Mouse (Mus musculus) large intestine, adult 2 months (tissue): ENCODE results near the gene Adcy7. TPM values are rescaled to one million over a fixed set of nuclear protein-coding genes. Genes with fewer than 3 reads are reported as not detected.

Source experiments
- DNase-seq: peaks from one replicate; pipeline ENCODE4 v3.0.0-alpha.2; 2012; ENCODE audit warnings: low read depth, low spot score
- WGBS: fragments of 180-500 bp; shearing (Covaris S2); methylation state at CpG from one replicate; pipeline ENCODE4 v1.1.7; 2018; 5-methylcytosine and 5-hydroxymethylcytosine counted together
- polyA plus RNA-seq: library from polyadenylated mRNA; depleted of rRNA; stranded (reverse); fragments of >200 nt; gene quantifications from 2 replicates; pipeline ENCODE4 v1.2.3, GENCODE M21; 2012; rRNA removed

Adcy7 gene
- polyA plus RNA-seq = 6.7 and 13.4 TPM in 2 replicates

DNA sequence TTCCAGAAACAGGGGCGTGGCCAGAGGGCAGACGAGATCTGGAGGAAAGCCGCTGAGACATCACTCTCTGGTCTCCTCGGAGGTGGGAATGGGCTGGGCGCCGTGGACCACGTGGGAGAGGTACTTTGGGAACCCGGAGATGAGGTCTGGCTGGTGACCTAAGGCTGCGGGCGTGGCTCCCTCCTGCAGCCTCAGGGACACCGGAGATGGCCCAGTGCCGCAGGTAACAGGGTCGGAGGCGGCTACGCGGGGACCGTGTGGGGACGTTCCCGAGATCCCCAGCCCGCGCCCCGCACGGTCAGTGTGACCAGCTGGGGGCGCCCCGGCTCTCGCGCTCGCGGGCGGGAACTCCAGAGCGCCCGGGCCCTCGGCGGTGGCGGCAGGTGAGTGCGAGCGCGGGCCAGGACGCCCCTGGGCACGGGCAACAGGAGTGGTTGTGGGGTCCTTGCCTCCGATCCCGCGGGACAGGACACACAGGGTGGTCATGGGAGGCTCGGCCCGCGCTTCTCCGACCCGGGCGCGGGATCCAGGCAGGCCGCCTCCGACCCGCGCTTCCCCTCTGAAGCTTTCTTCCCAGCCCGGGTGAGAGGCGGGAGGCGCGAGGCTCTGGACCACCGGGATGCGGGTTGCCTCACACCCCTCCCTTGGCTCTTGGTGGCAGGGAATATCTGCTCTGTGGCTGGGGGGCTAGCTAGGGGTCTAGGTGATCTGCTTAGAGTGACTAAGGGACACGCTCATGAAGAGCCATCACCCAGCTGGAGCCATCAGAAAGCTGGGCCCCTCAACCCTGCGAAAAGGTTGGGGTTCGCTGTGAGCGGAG is at the start of gene Adcy7:
TSS of gene Adcy7 (plus strand) at position 173 of the 820 bp plus-strand sequence.
- DNase-seq = no peak
- WGBS = 5% methylated on average over 64 of the region's 64 CpGs

GRCm38 (mm10) chr8:88225358-88225757 is 46.8 kb upstream of the Adcy7 start:
- 89% methylated on average over 5 of the region's 5 CpGs for WGBS
- no peak for DNase-seq

GRCm38 (mm10) chr8:88227851-88228250 is 44.4 kb upstream of the Adcy7 start:
- WGBS = 51% methylated on average over 6 of the region's 6 CpGs

GRCm38 (mm10) chr8:88228286-88228685 is 43.9 kb upstream of the Adcy7 start:
- 24% methylated on average over 1 of the region's 1 CpGs for WGBS
- no peak for DNase-seq

More at GRCm38 (mm10) chr8:88227851-88228250, 44.4 kb upstream of the Adcy7 start:
- no peak for DNase-seq

GRCm38 (mm10) chr8:88228800-88229199 is 43.4 kb upstream of the Adcy7 start:
- DNase-seq = no peak
- WGBS = 0% methylated on average over 1 of the region's 1 CpGs

DNA sequence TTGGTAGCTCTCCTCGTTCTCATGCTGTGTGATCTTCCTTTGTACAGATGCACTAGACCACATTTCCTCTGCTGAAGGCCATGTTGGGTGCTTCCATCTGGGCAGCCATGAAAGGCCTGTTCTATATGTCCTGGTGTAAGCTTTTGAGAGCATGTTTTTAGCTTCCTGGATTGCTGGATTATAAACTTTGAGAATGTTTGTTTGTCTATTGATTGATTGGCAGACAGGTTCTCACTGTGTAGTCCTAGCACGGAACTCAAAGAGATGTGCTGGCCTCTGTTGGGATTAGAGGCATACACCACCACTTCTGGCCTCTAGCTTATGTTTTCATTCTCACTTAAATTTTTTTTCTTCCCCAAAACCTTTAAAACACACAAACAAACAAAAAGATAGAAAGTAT is 35.5 kb upstream of the Adcy7 start:
- DNase-seq = no peak
- 48% methylated on average over 2 of the region's 2 CpGs for WGBS

DNA sequence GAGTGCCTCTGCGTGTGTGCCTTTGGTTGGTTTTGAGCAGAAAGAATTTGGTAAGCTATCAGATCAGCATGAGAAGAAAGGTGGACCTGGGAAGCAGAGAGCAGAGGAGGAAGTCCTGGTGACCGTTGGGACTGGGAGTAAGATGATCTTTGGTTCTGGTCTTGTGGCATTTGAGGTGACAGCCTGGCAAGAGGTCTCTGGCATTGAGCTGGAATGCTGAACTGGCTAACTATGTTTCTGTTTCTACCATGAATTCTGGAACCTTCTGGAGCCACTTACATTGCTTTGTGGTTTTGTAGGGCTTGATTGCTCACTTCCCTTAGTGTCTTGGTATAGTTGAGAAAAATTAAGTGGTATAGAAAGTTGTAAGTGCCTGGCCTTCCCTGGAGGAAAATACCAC is 34.6 kb upstream of the Adcy7 start:
- no peak for DNase-seq

DNA sequence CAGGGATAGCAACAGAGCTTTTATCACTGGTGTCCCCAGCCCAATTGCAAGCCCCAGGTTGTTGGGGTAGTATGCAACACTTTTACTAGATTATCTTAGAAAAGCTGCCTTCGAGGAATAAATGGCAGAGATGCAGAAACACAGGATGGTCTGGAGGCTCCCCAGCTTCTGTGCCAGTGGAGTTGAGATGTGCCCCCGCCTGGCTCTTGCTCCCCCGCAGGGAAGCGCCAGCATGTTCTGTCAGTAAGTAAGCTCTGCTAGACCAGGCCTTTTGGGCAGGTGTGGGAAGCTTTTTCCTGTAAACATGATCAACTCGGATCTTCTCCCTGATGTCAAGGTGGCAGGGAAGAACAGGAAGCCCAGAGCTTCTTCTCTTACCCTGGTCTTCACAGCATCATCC is 32.9 kb upstream of the Adcy7 start:
- WGBS = 85% methylated on average over 5 of the region's 5 CpGs
- no peak for DNase-seq

More for the DNA sequence above, 34.6 kb upstream of the Adcy7 start:
- 67% methylated on average over 2 of the region's 2 CpGs for WGBS

DNA sequence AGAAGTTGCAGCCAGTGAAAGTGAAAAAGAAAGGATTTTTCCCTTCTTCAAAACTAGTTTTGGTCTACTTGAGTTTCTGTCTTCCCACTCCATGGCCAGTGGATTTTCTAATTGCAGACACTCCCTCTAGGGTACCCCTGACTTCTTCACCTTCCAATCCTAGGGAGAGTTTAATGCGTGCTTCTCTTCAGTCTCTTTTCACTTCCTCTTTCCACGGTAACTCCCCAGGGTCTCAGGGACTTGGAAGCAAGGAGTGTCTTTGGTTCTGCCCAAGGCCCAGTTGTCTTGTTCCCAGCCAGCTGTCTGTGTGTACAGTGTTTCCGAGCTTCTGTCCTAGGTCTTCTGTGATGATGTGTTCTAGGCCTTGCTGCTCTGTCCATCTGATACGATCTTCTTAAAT is 30.3 kb upstream of the Adcy7 start:
- 83% methylated on average over 4 of the region's 4 CpGs for WGBS

GRCm38 (mm10) chr8:88244298-88244697 is 27.9 kb upstream of the Adcy7 start:
- DNase-seq = peak; percentile 22
- WGBS = 68% methylated on average over 4 of the region's 4 CpGs

More for the DNA sequence above, 30.3 kb upstream of the Adcy7 start:
- no peak for DNase-seq

DNA sequence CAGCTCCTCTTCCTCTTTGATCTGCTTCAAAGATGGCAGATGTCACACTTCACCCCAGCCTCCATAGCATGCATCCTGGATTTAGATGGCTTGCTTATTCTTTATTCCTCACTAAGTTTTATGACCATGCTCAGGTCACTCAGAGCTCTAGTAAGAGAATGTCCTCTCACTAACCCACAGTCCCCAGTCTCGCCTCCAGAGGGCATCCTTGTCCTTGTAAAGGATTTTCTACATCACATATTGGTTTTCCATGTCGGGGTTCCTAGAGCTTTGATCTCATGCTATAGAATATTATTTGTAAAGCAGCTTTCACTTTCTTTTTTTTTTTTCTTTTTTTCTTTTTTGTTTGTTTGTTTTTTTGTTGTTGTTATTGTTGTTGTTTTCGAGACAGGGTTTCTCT is 19.4 kb upstream of the Adcy7 start:
- no peak for DNase-seq
- WGBS = 87% methylated on average over 3 of the region's 3 CpGs

DNA sequence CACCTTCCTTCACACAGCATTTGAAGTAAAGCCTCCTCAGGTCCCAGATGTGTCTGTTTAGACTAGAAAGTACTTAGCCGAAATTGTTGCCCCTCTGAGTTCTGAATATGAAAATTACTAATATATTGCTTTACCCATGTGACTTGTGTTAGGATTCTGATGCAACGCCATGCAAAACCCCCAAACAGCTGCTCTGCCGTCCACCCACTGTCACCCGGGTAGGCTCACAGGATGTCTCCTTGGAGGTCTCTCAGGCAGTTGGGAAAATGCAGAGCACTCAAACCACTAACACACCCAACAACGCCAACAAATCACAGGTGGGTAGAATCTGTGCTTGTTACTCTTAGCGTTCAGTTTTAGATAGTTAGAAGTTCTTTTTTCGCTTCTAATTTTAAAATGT is 17.2 kb upstream of the Adcy7 start:
- no peak for DNase-seq
- WGBS = 91% methylated on average over 7 of the region's 7 CpGs

DNA sequence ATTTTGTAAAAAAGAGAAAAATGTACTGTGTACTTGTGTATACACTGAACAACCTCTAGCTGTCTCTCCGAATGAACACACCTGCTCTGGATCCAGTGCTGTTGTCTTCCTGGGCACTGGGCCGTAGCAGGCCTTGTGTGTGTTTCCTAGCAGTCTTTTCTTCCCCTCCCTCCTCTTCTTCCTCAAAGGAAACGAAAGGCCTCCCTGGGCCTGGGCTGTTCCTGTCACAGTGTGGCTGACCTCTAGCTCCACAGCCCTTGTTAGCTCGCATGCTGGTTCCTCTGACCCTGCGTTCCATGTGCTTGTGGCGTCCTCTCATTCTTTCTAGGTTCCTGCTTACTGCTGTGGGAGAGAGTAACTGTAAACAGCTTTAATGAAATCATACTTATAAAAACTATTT is 14.2 kb upstream of the Adcy7 start:
- DNase-seq = no peak
- 71% methylated on average over 6 of the region's 6 CpGs for WGBS

- no peak for DNase-seq
- WGBS = 87% methylated on average over 11 of the region's 11 CpGs
These were observed 13.7 kb upstream of the Adcy7 start for GRCm38 (mm10) chr8:88258544-88258943.

GRCm38 (mm10) chr8:88260466-88260980 is 11.7 kb upstream of the Adcy7 start:
- DNase-seq = no peak
- WGBS = 81% methylated on average over 7 of the region's 7 CpGs

GRCm38 (mm10) chr8:88262831-88263635 is 9.2 kb upstream of the Adcy7 start:
- DNase-seq = no peak
- 44% methylated on average over 14 of the region's 14 CpGs for WGBS

- WGBS = 28% methylated on average over 2 of the region's 2 CpGs
These were observed 6.7 kb upstream of the Adcy7 start for GRCm38 (mm10) chr8:88265511-88265910.

DNA sequence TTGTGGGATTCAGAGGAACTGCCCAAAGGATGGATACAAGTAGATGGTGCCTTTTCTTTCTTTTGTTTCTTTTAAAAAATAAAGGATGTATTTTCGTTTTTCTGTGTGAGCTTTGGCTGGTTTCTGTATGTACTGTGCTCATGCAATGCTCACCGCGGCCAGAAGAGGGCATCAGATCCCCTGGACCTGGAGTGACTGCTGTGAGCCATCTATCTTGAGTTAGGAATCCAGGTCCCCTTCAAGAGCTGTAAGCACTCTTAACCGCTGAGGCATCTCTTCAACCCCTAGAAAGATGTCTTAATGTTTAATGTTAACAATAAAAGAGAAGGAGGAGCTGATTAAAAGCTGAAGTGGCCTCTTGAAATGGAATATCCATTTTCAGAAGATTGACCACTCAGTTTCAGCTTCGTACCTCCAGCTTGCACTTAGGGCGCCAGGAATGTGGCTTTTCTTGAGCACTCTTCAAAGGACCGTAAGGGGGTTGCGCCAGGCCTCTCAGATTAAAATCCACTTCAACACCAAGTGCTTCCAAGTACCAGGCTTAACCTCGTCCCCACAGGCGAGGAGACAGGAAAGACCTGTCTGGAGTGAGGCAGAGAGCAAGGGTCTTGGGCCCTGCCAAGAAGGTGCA is 5.9 kb upstream of the Adcy7 start:
- 49% methylated on average over 10 of the region's 10 CpGs for WGBS

More at GRCm38 (mm10) chr8:88265511-88265910, 6.7 kb upstream of the Adcy7 start:
- no peak for DNase-seq

GRCm38 (mm10) chr8:88266801-88267403 is 5.3 kb upstream of the Adcy7 start:
- WGBS = 60% methylated on average over 14 of the region's 14 CpGs
- no peak for DNase-seq

More for the DNA sequence above, 5.9 kb upstream of the Adcy7 start:
- DNase-seq = peak; percentile 16
